Mouse (Mus musculus) Muller cell, postnatal 12 days (primary cell): Measurements from ENCODE around the gene Gfra1.

Source experiments
- DNase-seq: peaks from one replicate; pipeline ENCODE4 v3.0.0-alpha.2; 2015; ENCODE audit errors: inconsistent ontology term

The Gfra1 gene

DNA sequence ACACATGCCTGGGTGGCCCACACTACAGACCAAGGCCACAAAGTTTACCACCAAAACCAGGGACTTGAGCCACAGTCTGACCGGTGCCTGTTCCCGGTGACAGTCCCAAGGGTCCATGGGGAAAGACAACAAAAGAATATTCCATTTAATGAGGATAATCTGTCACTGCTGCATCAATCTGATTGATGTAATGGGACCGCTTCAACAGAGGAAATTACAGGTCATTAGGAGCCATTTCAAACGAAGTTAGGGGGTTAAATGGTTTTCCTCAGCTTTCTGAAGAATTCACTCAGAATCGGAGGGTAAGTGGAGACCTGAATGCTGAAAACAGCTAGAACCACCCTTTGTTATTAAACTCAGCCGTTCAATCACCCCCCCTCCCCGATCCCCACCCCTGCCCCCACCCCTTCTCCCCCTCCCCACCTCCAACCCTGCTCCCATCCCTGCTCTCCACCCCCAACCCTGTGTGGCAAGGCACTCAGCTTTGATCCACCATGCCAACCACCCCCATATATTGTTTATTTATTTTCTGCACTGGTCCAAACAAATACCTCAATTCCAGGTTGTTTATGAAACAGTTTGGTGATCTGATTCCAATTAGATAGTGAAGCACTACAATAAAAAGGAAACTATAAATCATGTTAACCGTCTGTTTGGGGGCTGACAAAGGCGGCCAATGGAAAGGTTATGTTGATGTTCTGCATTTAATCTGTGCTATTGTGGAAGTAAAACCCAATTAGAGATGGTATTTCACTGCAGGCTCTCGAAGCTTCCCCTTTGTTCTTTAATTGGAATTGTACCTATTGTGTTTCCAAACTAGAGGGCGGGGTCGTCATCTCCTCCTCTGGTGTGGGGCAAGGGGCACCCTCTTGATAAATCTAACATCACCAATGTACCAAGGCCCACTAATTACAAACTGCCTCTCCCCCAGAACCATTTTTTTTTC lies 119.9 kb downstream of the Gfra1 start:
- no peak for DNase-seq

DNA sequence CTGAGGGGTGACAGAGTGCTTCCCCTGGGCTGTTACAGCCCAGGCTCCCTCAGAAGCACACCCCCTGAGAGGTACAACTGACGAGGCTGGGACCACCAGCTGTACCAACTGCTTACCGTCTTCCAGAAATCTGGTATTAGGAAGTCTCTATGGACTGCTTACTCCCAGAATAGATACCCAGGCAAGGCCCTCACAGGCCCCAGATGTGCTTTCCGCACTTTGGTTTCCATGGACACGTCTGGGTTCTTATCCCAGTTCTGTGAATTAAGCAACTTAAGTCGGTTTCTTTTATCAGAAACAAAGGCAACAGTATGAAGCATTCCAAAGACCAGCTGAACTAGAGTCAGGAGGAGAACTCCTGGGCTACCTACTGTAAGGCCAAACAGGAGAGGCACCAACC lies 126.4 kb downstream of the Gfra1 start:
- no peak for DNase-seq

DNA sequence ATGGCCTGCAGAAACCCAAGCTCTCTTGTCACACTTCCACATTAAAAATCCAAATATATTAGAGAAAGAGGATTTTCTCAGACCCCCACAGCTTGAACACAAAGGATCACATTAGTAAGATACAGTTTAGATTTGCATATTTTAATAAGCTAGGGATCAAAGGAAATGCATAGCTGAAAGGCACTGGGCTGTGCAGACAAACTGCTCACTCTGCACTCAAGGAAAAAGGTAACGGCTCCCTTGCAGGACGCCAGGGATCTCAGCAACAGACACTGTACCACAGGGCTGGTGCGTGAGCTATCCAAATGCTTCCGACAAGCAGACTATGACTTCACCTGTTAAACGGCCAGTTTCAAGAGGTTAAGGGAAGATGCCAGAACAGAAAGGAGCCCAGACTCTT lies 127.7 kb downstream of the Gfra1 start:
- no peak for DNase-seq

DNA sequence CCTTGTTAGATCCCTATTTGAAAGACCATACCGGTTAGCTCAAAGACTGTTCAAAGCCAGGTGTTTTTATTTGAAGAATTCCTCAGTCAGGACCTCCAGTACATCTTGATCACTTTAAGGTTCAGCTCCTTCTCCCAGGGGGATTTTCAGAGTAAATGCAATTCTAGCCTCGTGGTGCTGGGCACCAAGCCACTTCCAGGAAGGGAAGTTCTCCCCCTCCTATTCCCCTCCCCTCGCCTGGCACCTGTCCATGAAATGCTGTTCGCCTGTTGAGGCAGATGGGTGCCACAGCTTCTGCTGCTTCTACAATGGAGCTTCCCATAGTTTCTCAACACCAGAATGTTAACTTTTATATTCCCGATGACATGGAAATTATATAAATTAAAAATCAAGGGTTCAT lies 139.2 kb downstream of the Gfra1 start:
- no peak for DNase-seq

DNA sequence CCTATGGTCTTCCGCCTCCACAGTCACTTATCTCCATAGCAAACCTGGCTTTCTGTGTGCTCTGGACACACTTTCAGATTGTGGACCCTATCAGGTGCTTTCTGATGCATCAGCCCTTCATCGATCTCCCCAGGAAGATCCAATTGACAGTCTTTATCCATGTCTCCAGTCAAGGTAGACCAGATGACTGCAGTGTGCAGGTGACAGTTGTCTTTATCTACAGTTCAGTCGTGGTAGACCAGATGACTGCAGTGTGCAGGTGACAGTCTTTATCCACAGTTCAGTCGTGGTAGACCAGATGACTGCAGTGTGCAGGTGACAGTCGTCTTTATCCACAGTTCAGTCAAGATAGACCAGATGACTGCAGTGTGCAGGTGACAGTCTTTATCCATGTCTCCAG lies 140.0 kb downstream of the Gfra1 start:
- DNase-seq = no peak

DNA sequence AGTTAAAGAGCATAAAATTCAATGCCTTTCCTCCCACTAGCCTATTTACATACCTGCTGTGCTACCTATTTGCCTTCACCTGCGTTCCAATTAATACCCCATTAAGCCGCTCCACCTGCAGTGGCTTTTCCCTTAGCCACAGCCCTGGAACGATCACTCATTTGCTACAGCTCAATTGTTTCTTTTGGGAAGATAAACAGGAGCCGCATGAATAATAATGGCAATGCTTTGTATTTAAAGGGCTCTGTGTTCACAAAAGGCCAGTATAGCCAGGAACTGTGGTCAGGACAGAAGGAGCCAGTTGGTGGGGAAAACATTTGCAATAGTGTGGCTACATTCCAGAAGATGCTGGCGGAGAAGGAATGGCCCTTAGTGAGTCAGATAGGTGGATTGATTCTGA lies 141.1 kb downstream of the Gfra1 start:
- no peak for DNase-seq

DNA sequence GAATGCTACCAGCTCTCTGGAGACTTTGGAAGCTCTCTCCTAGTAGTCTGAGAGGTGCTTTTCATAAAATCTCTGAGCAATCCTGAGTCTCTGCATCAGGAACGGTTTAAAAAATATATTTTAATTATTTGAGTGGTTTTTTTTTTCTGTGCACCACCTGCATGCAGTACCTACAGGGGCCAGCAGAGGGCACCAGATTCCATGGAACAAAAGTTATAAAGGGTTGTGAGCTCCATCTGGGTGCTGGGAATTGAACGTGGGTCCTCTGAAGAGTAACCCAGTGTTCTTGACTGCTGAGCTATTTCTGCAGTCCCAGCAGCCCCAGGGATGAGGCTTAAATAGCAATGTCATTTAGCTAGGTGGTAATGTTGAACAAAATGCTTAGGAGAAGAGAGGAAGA lies 141.9 kb downstream of the Gfra1 start:
- DNase-seq = no peak

DNA sequence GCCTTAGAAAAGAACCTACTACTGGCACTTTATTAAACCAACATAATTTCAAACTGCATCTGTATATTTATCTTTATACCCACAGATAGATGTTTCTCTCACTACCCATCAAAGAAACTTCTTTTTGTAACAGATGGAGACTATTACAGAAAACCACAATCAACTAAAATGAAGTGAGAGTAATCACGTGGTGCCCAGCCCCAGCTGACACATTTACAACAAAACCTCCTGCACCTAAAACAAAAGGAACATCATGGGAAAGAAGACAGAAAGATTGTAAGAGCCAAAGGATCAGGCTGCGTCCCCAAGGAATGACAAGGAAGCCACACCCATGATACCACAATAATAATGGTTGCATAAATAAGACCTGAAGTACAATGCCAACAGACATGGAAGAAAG lies 143.2 kb downstream of the Gfra1 start:
- DNase-seq = no peak

DNA sequence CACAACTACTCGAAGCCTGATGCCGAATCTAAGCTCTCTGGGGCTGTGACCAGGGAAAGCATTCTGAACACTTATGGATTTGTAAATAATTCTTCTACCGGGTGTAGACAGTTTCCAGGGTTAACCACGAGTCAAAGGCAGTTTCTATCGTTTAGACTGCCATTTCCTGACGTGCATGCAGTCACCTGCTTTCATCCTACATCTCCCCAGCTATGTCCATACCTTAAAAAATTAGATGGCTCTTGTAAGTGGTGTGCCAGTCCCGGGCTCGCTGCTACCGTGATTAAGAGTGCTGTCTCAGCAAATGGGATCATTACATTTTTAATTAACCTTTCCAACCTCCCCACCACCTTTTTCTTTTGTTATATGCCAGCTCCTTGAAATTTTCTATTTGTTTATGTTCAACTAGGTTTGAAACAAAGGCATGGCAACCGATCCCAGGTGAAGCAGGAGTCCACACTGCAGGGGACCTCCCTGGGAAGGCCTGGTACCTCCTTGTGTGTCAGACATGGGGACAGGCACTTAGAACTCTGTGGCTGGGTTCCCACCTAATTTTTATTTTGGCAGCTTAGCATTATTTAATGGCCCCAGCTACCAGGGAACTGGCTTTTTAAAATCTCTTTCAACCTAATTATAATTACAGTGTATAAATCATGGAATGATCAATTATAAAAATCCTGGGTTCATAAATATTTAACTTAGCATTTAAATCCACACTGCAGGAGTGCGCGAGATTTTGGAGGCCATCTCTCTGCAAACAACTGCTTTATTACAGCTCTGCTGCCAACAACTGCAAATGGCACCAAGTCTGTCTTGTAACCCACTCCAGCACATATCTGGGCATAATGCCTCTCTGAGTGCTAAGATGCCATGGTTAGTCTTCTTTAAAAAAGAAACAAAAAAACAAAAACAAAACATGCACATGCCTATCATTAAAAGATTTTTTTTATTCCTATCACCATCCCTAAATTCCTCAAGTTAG lies 145.1 kb downstream of the Gfra1 start:
- no peak for DNase-seq

DNA sequence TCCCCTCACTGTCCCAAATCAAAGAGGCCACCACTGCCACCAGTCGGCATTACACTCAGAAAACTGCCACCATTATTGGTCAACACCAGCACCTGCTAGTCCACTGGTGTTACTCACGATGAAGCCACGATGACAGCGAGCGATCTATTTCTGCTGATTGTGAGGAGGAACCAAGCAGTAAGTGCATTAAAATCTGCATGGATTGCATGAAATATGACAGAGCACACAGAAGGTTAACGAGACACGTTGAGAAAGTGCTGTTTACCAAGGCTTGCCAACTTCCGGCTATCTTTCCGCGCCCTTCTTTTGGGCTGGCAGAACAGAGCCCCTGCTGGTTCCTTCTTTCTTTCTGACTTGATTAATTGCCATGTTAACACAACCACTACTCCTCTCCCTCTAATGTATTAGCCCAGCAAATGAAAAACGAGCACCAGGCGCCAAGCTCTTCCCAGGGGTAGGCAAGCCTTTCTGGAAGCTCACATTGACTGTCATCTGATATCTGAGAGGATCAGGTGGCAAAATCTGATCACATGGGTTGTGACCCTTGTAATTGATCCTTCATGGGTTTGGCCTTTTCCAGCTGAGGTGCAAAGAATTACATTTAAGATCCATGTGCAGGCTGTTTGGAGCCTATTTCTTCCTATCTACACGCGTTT lies 146.0 kb downstream of the Gfra1 start:
- DNase-seq = no peak

DNA sequence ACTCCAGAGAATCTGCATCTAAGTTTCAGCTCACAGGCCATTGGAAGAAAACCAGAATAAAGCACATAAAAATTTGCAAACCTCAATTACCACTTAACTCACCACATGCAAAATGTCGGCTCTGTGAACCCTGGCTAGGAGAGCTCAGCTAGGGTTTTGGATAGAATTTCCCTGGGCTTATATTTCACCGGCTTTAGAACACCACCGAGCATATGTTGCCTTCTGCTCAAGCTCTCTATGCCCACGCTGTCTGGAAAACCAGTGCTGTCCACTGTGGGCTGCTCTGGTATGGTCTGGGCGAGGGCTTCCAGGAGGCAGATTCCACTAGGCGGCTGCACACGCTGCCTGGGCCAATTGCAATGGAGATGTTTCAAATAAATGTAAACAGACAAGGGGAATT lies 154.6 kb downstream of the Gfra1 start:
- no peak for DNase-seq

DNA sequence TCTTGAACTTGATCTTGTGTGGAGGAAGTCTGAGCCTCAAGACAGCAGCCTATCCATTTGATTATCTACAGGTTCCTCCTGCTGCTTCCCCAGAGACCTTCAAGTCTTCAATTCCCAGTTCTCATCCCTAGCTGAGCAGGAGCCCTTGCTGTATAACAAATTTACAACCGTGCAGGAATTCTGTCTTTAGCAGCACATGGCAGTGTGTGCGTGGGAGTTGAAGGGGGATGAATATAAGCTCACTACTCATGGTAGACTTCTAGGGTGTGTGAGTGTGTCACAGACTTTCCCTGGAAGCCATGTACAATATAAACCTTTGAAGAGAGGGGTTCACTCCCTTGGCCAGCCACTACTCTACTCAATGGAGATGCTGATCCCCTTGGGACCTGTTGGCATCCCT lies 157.8 kb downstream of the Gfra1 start:
- DNase-seq = no peak

DNA sequence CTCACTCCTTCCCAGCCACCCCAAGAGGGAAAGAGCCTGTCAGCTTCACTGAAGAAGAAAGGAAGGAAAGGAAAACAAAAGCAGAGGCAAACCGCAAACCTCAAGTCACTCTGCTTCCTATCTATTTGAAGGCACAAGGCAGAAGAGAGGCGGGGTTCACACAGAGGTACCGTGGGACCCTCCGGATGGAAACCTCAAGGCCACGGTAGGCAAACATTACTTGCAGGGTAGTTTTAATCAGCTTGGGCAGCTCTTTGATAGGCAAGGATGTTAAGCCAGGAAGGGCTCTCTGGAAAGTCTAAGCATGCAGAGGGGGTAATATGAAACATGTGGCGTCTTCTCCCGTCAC lies 158.9 kb downstream of the Gfra1 start:
- no peak for DNase-seq

DNA sequence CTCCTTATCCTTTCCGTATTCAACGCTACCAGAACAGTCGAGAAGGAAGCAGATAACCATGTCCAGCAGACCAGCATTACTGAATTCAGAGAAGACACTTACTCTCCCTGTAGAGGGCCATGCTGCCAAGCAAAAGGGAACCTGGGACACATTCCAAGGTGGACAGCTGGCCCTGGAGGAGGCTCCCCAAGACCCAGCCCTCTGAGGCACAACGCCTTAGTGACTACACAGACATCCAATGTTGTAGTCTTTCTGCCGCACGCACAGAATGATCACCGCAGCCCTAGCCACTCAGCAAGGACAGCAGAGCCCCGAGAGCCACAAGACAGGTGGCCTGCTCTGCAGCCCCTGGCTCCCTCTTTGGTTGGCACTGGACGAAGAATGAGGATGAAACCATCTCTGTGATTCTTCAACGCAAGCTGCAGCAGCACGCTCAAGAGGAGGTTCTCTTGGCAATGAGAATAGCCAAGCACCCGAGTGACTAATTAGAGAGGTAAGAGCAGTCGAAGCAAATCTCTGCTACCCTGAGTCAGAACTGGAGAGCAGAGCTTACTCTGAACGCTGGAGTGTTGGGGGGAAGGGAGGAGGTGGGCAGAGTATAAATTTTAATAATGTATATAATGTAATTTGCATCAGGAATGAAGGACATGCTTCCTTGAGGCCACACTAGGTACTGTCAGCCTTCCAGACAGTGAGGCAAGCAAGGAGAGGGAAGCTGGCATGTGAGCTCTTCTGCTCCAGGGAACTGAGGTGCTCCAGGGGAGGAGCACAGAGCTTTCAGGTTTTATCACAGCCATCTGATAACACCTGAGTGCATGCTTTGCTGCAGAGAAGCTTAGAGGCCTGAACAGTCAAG lies 159.5 kb downstream of the Gfra1 start:
- DNase-seq = no peak

DNA sequence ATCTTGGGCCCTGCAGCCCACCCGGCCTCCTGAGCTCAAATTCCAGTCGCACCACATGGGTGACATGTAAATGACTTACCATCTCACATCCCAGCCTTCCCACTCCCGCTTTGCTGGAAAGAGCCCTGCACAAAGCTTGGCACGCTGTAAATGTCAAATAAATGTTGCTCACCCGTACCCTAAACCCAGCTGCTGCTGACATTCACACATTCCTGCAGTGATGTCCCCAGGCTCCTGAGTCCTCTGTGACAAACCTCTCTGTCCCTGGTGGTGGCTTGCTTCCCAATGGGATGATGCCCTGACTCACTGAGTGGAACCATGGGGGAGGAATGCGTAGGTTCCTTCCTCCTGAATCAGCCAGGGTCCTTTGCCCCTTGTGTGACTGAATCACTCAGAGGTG lies 167.6 kb downstream of the Gfra1 start:
- DNase-seq = no peak

DNA sequence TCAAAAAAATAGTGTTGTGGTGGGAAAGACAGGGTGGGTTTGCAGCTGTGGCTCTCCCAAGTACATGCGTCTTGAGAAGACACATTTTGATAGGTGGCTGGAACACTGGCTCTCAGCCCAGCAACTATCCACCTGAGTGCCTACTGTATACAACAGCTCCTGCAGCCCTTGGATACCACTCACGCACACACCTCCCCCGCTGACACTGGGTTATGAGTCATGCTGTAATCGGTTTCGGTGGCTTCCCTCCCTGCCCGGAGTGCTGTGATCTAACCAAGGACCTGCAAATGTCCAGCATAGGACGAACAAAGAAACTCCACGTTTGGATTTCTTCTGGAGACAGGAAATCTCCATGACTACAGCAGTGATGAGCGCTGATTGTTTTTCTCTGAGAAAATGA lies 180.4 kb downstream of the Gfra1 start:
- no peak for DNase-seq

DNA sequence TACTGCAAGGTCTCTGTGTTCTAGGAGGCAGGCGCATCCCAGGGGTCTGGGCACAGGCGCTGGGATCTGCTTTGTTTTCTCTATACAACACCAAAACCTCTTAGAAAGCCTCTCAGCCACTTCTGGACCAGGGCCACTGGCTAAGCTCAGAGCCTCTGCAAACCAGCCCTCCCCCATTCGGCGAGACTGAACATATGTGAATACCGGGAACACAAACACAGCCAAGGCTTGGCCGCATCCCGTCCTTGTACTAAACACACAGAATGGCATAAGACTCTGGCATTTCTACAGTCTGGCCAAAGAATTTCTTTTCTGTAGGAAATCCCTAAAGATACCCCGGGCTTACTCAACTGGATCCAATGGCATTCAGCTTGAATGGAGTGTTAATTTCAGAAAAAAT lies 183.9 kb downstream of the Gfra1 start:
- DNase-seq = no peak

DNA sequence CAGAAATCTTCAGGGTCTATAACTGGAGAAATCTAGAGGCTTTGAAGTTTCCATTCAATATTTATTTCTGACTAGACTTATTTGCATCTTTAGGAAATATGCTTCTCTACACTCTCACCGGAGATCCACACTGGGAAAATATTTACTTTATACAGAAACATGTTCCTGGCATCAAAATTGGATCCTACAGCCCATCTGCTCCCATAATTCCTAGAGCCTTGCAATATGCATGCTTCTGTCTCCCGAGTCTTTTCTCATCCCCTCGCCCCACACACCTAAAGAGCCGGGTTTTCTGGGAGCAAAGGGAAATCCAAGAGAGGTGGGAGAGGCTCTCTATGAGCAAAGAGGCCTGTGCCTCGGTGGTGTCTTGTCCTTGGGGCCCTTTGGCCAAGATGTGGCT lies 184.9 kb downstream of the Gfra1 start:
- no peak for DNase-seq

DNA sequence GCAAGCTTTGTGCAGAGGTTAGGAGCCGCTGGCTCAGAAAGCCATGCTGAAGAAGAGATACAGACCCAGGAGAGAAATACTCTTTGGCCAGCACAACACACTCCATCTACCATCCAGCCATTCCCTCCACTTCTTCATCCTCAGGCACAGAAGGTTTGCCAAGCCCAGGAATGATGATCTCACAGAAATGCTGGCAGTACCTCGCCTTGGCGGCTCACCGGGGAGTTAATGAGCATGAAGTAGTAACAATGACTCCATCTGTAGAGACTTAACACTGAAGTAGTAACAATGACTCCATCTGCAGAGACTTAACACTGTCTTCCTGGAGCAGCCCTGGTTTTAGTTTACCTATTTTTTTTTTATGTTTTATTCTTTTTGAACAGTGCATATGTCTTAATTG lies 187.2 kb downstream of the Gfra1 start:
- peak; percentile 53 for DNase-seq

DNA sequence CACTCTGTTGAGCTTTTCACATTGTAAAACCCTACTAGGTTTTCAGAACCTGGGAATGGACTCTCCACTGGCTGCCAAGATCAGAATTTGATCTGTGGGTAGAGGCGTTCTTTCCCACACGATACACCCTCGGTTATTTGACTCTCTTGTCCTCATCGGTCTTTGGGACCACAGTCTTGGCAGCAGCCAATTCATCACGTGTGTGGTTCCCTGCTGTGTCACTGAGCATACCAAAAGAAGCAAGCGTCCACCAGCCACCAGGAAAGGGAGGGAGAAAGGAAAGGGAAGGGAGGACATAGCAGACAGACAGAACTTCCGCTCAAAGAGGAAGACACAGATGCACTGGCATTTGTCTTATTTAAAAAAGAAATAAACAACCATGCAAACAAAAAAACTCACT lies 189.1 kb downstream of the Gfra1 start:
- peak; percentile 38 for DNase-seq

DNA sequence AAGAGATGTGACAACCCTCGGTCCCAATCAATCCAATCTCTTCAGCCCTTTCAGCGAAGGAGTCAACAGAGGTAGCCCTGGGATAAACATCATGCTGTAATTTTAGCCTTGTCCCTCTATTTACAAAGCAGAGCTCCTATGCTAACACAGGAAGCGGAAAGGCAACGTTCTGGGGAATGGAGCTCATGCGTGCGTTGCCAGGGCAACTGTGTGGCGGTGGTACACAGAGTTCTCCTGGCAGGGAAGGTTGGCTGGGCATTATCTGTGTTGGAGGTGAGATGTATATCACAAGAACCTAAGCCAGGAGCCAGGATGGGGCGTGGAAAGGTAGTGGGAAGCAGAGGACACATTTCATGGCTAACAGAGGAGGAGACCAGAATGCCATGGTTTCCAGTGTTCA lies 194.8 kb downstream of the Gfra1 start:
- DNase-seq = no peak
